Mouse (Mus musculus): Measurements from ENCODE around the gene Enox1.

DNA sequence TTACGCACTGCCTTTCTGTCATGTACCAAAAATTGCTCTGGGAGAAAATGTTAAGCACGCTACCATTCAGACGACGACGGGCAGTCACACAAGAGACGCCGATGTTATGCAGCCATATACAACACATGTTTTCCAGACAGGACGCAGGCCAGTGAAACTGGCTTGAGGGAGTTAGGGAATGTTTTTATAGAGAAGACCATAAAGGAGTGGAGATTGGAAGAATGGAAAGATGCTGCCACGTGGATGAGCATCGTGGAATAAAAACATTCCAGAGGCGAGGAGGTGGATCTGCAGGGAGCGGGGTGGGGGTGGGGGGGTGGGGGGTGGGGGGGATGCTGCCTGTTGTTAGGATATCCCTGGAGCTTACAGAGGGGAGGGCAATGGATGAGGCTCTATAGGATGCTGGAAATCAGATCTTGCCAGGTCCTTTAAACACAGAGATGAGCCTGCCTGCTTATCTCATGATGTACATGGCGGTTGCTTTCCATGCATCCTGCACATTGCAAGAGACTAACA is 116.4 kb downstream of the Enox1 start:
- TF ChIP-seq POLR2A (IDR thresholded peaks at IDR 0.05; ENCODE audit: low read depth, low read length) = no peak
- no peak for TF ChIP-seq CTCF (IDR thresholded peaks at IDR 0.05; ENCODE audit: extremely low read depth, insufficient read length, insufficient replicate concordance, low read depth, low read length)
